Mouse (Mus musculus) layer of hippocampus, adult 8-10 months (tissue): ENCODE measurements at regions not wholly inside any gene's neighbourhood (a gene's known extent, or its start where the extent isn't known, plus 50 kb on each side); places are given as distances from the start of the nearest gene placed in this dataset.

Experiments
- DNase-seq, 2 experiments: peaks; one replicate each; pipeline ENCODE4 v3.0.0; 2022; ENCODE audit warnings: low spot score in 2 of 2

- no peak for DNase-seq
Measured at GRCm38 (mm10) chr5:97656167-97656924, 199.5 kb upstream of the Gk2 start.

- DNase-seq = no peak
Measured at GRCm38 (mm10) chr5:97655266-97655665, 198.4 kb upstream of the Gk2 start.

- peak in 1 of 2 experiments; percentile 14 for DNase-seq
Measured at GRCm38 (mm10) chr5:97654414-97654813, 197.6 kb upstream of the Gk2 start.

GRCm38 (mm10) chr5:97642251-97642650 is 185.4 kb upstream of the Gk2 start:
- DNase-seq = peak; percentile 48 to 60

GRCm38 (mm10) chr5:97641646-97642045 is 184.8 kb upstream of the Gk2 start:
- peak; percentile 60 to 74 for DNase-seq

GRCm38 (mm10) chr5:97636357-97636756 is 179.5 kb upstream of the Gk2 start:
- DNase-seq = no peak

- DNase-seq = no peak
Measured at GRCm38 (mm10) chr5:97633766-97634165, 176.9 kb upstream of the Gk2 start.

- no peak for DNase-seq
Measured at GRCm38 (mm10) chr5:97632791-97633190, 176.0 kb upstream of the Gk2 start.

- peak; percentile 54 for DNase-seq
Measured at GRCm38 (mm10) chr5:97625200-97625599, 168.4 kb upstream of the Gk2 start.

GRCm38 (mm10) chr5:97619890-97620289 is 163.1 kb upstream of the Gk2 start:
- no peak for DNase-seq

- no peak for DNase-seq
Measured at GRCm38 (mm10) chr5:97618411-97618810, 161.6 kb upstream of the Gk2 start.

- DNase-seq = no peak
Measured at GRCm38 (mm10) chr5:97602176-97602575, 145.4 kb upstream of the Gk2 start.

GRCm38 (mm10) chr5:97601384-97601783 is 144.6 kb upstream of the Gk2 start:
- DNase-seq = no peak

- peak in 1 of 2 experiments; percentile 24 for DNase-seq
Measured at GRCm38 (mm10) chr5:97598741-97599140, 141.9 kb upstream of the Gk2 start.

GRCm38 (mm10) chr5:97595916-97596315 is 139.1 kb upstream of the Gk2 start:
- DNase-seq = no peak

- DNase-seq = no peak
Measured at GRCm38 (mm10) chr5:97594081-97594480, 137.3 kb upstream of the Gk2 start.

GRCm38 (mm10) chr5:97582509-97582908 is 125.7 kb upstream of the Gk2 start:
- no peak for DNase-seq

GRCm38 (mm10) chr5:97565486-97565885 is 108.7 kb upstream of the Gk2 start:
- no peak for DNase-seq

GRCm38 (mm10) chr5:97563724-97564123 is 106.9 kb upstream of the Gk2 start:
- peak; percentile 26 to 31 for DNase-seq

- DNase-seq = no peak
Measured at GRCm38 (mm10) chr5:97554274-97554673, 97.5 kb upstream of the Gk2 start.

- DNase-seq = no peak
Measured at GRCm38 (mm10) chr5:97553122-97553521, 96.3 kb upstream of the Gk2 start.

GRCm38 (mm10) chr5:97537492-97538257 is 80.9 kb upstream of the Gk2 start:
- no peak for DNase-seq

- DNase-seq = no peak
Measured at GRCm38 (mm10) chr5:97533733-97534132, 76.9 kb upstream of the Gk2 start.
